Mouse (Mus musculus) liver, embryonic 14.5 days (tissue): Measurements from ENCODE around the gene Ptges3l. TPM values are rescaled to one million over a fixed set of nuclear protein-coding genes. Genes with fewer than 3 reads are reported as not detected.
A peak's percentile ranks its signal among the peaks of the same experiment; 100 is the strongest.

ENCODE experiments used
- ATAC-seq: fragments of 200-750 bp; cut with Nextera tagmentation; 2 replicates; pipeline ENCODE4 v1.8.0; 2017; ENCODE audit warnings: moderate number of reproducible peaks, mild to moderate bottlenecking, moderate library complexity; ENCODE audit not compliant: insufficient read depth
- DNase-seq, 3 experiments: peaks; one replicate each; pipeline ENCODE4 v3.0.0-alpha.2; 2012 to 2013; ENCODE audit warnings: low read depth in 3 of 3, low spot score in 3 of 3
- H3K27ac ChIP-seq: fragments of 300-500 bp; sonication (generic); 2 replicates; pipeline ENCODE4 v1.5.1; 2014; ENCODE audit warnings: moderate library complexity, mild to moderate bottlenecking, control low read depth, inconsistent platforms
- H3K27me3 ChIP-seq: fragments of 300-500 bp; sonication (generic); 2 replicates; pipeline ENCODE4 v1.6.1; 2014; ENCODE audit warnings: mild to moderate bottlenecking, low read length, moderate library complexity; ENCODE audit not compliant: control insufficient read depth, insufficient read depth
- H3K36me3 ChIP-seq: fragments of 300-500 bp; sonication (generic); replicated peaks from 2 replicates; pipeline ENCODE4 v1.6.1; 2014; ENCODE audit warnings: low read depth; ENCODE audit not compliant: control insufficient read depth, insufficient read depth
- H3K4me1 ChIP-seq, 2 experiments: fragments of 200-500 bp in 1 of 2; fragments of 300-500 bp in 1 of 2; sonication (generic) in 1 of 2; replicated peaks; 2 replicates each; pipeline ENCODE4 v1.6.1; 2012 to 2014; ENCODE audit warnings: antibody characterized with exemption in 1 of 2, inconsistent platforms in 1 of 2, low read length in 1 of 2; ENCODE audit not compliant: control insufficient read depth in 2 of 2, insufficient read depth in 2 of 2
- H3K4me2 ChIP-seq: fragments of 300-500 bp; sonication (generic); 2 replicates; pipeline ENCODE4 v1.6.1; 2014; ENCODE audit warnings: low read depth, mild to moderate bottlenecking, control low read depth, moderate library complexity
- H3K4me3 ChIP-seq, 2 experiments: fragments of 200-500 bp in 1 of 2; fragments of 300-500 bp in 1 of 2; sonication (generic) in 1 of 2; 2 replicates each; pipeline ENCODE4 v1.5.1; 2012 to 2014; ENCODE audit warnings: low read depth in 2 of 2, low read length in 2 of 2, mild to moderate bottlenecking in 2 of 2, control low read depth in 1 of 2, inconsistent platforms in 1 of 2, moderate library complexity in 1 of 2; ENCODE audit not compliant: insufficient read depth in 1 of 2
- H3K9ac ChIP-seq: fragments of 300-500 bp; sonication (generic); replicated peaks from 2 replicates; pipeline ENCODE4 v1.6.1; 2014; ENCODE audit warnings: mild to moderate bottlenecking, control low read depth, moderate library complexity
- H3K9me3 ChIP-seq: fragments of 300-500 bp; sonication (generic); 2 replicates; pipeline ENCODE4 v1.6.1; 2016; ENCODE audit warnings: low read length, mixed read lengths; ENCODE audit not compliant: control insufficient read depth
- CTCF ChIP-seq: IDR thresholded peaks from 2 replicates; pipeline ENCODE4 v1.5.1; 2016; ENCODE audit warnings: antibody characterized with exemption, low read depth, control low read depth
- EP300 ChIP-seq: IDR thresholded peaks from 2 replicates; pipeline ENCODE4 v1.6.1; 2016; ENCODE audit warnings: antibody characterized with exemption, low read depth
- WGBS: fragments of 180-500 bp; shearing (Covaris S2); extraction: QIAGEN DNeasy Blood & Tissue Kit; methylation state at CpG from one replicate; pipeline ENCODE4 v1.1.7; 2014; ENCODE audit not compliant: insufficient replicate concordance; 5-methylcytosine and 5-hydroxymethylcytosine counted together
- polyA plus RNA-seq, 2 experiments: library from polyadenylated mRNA; depleted of rRNA in 1 of 2; stranded (reverse) in 1 of 2; unstranded in 1 of 2; fragments of >200 nt; fragmentation: Nextera tagmentation in 1 of 2; extraction: Ambion mirVana in 1 of 2; gene quantifications; 2 replicates each; pipeline versions ENCODE4 v1.2.1 to v1.2.3; 2012 to 2014

Gene Ptges3l
- polyA plus RNA-seq, 2 experiments, result 0.74 to 0.86 TPM

DNA sequence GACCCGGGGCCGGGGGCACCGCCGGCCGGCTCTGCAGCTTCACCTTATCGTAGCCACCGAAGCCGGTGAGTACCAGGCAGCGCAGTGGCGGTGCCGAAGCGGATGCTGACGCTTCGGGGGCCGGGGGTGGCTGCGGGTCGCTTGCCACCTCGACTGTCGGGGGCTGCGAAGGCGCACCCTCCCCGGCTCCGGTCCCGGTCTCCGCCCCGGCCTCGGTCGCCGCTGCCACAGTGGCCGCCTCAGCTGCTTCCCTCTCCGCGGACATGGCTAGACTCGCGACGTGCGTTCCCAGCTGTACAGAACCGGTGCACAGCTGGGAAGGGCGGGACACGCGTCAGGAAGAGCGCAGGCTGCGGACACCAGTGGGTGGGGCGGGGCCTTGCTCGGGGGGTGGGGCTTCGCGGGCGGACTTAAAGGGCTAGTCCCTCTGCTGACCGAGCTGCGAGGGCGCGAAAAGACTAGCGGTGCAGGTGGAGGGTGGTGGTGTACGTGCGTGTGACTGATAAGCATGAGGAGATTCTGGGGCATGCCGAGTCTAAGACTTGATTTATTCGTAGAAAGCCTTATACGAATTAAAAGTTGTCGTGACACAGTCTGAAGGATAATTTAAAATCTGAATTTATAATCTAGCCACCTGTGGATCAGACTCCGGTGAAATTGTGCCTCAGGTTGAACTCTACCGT lies 40.9 kb upstream of the Ptges3l start, which contains the start of gene Vat1:
TSS of gene Vat1 (minus strand) at position 362 of the 683 bp plus-strand sequence.
- peak within 1 kb of the TSS; percentile 59 for H3K9ac ChIP-seq
- under 1% methylated on average over 57 of the region's 60 CpGs for WGBS
- TF ChIP-seq EP300, result peak; percentile 30; the same call in 1 of the 2 replicates
- TF ChIP-seq CTCF, result 0 out of 2 replicates have a peak, but pooled peaks have one; percentile 12
- H3K36me3 ChIP-seq, result no peaks in the 10 kb centered on the region
- peak within 1 kb of the TSS; percentile 54 to 75 for H3K4me3 ChIP-seq
- H3K4me1 ChIP-seq, result peaks cover 22 to 34% of the 10 kb centered on the region in 2 experiments
- H3K27me3 ChIP-seq, result peaks cover 32% of the 10 kb centered on the region
- ATAC-seq, result peak; percentile 57
- DNase-seq, result peak in 1 of 3 experiments; percentile 57
- H3K27ac ChIP-seq, result no peak within 1 kb of the TSS
- no peaks in the 10 kb centered on the region for H3K9me3 ChIP-seq
- peak within 1 kb of the TSS; percentile 96 for H3K4me2 ChIP-seq

DNA sequence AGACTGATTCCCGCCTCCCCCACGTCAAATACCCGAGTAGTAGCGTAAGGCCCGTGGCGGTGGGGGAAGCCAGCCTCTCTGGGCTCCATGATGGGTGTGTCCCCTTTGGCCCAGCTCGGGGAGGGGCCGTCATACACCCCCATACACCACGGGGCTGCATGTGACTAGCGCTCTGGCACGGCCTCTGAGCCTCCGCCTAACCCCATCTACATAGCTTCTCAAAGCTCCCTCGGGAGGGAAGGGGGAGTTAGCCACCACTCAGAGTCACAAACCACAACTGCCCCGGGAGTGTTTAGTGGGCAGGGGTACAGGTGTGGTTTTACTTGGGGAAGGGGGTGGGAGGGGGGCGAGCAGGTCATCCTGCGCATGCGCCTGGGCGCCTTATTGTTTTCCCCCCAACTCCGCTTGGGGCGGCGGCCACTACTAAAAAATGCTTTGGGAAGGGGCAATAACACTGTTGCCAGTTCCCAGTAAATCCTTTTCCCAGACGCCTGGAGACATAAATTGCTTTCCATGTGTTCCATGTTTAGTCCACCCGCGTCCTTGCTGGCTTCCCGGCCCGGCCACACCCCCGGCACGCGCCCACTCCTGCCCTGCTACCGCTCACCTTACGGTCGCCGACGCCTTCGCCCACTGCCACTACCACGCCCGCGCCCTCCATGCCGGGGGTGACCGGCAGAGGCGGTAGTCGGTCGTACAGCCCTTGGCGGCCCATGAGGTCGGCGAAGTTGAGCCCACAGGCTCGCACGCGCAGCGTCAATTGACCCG lies 40.2 kb upstream of the Ptges3l start:
- under 1% methylated on average over 51 of the region's 51 CpGs for WGBS

DNA sequence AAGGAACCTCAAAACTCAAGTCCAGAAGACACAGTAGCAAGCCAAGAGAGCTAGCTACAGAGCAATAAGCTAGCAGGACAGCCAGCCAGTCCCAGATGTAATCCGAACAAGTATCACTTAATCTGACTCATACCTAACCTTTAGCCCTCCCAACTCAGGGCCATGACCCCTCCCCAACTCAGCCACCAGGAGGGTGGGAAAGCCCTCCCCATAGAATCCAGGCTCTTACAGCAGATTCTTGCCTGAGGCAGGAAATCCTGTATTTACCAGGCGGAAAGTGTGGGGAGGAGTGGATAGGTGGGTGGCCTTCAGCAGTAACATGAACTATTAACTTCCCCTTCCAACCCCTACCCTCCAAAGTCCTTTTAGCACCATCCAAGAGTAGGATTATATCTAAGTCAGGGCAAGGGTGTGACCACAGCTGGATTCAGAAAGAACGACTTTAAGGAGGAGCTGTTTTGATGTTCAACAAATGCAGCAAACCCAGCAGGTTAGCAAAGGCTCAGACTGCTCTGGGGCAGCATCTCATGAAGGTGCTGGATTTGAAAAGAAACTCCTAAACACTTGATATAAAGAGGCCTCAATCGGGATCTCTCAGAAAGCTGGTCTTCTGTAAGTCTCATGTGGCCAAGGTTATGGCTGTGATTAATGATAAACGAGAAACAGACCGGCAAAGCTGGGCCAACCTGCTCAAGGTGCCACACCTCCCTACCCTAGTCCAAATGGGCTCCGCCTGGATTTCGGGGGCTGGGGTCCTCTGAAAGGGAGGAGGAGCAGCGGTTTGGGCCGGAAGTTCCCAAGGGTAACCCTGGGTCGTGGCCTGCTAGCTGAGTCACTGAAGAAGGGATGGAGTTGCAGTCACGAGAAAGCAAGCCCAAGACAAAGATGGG lies 39.3 kb upstream of the Ptges3l start, which contains the start of gene Rnd2:
TSS of gene Rnd2 (plus strand) at position 789 of the 890 bp plus-strand sequence.
- Histone ChIP-seq H3K4me3 (peak within 1 kb of the TSS; percentile 54 to 75), H3K4me2 (peak within 1 kb of the TSS; percentile 96), H3K36me3 (peaks cover 4% of the 10 kb centered on the region; the same call in 1 of the 2 replicates), H3K9me3 (no peaks in the 10 kb centered on the region), H3K27ac (no peak within 1 kb of the TSS), H3K4me1 (peaks cover 22 to 34% of the 10 kb centered on the region in 2 experiments), H3K27me3 (peaks cover 32% of the 10 kb centered on the region), H3K9ac (peak within 1 kb of the TSS; percentile 59)
- ATAC-seq (no peak), DNase-seq (no peak)
- TF ChIP-seq CTCF (no peak), EP300 (no peak)
- WGBS, result 8% methylated on average over 12 of the region's 12 CpGs

More for the DNA sequence above, 40.2 kb upstream of the Ptges3l start:
- no peaks in the 10 kb centered on the region for H3K9me3 ChIP-seq
- no peak for DNase-seq
- peaks cover 32% of the 10 kb centered on the region for H3K27me3 ChIP-seq
- H3K36me3 ChIP-seq, result peaks cover 2% of the 10 kb centered on the region; the same call in 1 of the 2 replicates
- H3K4me3 ChIP-seq, result peak overlapping the region; percentile 54 to 75
- peak; percentile 42; the same call in 1 of the 2 replicates for TF ChIP-seq CTCF
- TF ChIP-seq EP300, result no peak
- peak; percentile 11; the same call in 1 of the 2 replicates for ATAC-seq
- H3K4me1 ChIP-seq, result peaks cover 22 to 34% of the 10 kb centered on the region in 2 experiments
- H3K4me2 ChIP-seq, result peak overlapping the region; percentile 96
- H3K9ac ChIP-seq, result peak overlapping the region; percentile 59
- H3K27ac ChIP-seq, result no peak overlapping the region

DNA sequence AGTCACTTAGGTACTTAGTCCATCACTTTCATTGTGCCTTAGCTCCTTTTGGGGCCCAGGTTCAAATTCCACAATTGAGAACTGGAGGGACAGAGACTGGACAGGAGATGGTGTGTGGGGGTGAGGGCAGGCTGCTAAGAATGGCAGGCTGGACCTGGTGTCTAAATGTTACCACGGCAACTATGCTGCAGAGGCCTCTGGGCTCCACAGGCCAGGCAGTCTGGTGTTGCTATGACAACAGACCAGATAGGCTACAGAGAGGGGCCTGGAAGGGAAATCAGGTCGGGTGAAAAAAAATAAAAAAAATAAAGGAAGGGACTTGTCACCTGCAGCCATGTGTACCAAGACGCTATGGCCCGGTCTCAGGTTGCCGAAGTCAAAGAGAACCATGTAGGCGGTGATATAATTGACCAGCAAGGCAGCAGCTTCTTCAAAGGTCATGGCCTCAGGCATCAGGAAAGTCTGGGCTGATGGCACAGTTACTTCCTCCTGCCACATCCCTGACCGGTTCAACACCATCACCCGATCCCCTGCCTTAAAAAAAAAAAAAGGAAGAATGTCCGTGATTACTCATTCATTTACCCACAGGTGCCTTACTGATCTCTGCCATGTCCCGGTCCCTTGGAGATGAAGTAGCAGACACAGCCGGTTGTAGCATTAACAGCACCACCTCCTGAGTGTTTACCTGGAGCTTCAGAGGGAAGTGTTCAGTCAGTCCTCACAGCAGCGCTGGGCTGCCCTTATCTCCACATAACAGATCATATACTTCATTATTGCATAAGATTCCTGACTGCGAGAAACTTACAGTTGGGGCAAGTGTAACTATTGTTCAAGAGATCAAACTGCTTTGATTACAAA lies 37.7 kb upstream of the Ptges3l start:
- peaks cover 22 to 32% of the 10 kb centered on the region in 2 experiments for H3K4me1 ChIP-seq
- no peaks in the 10 kb centered on the region for H3K9me3 ChIP-seq
- peaks cover 23% of the 10 kb centered on the region for H3K27me3 ChIP-seq
- H3K9ac ChIP-seq, result no peak overlapping the region; the same call in none of the 2 replicates
- ATAC-seq (no peak), DNase-seq (no peak)
- WGBS, result 19% methylated on average over 13 of the region's 13 CpGs
- H3K27ac ChIP-seq, result no peak overlapping the region
- H3K36me3 ChIP-seq, result peaks cover 4% of the 10 kb centered on the region
- H3K4me2 ChIP-seq, result no peak overlapping the region
- no peak for TF ChIP-seq CTCF
- peak; percentile 36; the same call in 1 of the 2 replicates for TF ChIP-seq EP300
- no peak overlapping the region for H3K4me3 ChIP-seq
